Mouse (Mus musculus): ENCODE data around the gene Lbhd2. TPM values are rescaled to one million over a fixed set of nuclear protein-coding genes. Genes with fewer than 3 reads are reported as not detected.
A peak's percentile ranks its signal among the peaks of the same experiment; 100 is the strongest.

The Lbhd2 gene
- total RNA-seq, 2 experiments from 2014 or later, result not detected

- no peak for ATAC-seq (ENCODE audit: poor library complexity, severe bottlenecking)
Measured at GRCm38 (mm10) chr12:111445890-111446613, 39.4 kb downstream of the Lbhd2 start.

GRCm38 (mm10) chr12:111446745-111447144, 40.1 kb downstream of the Lbhd2 start:
- no peak for ATAC-seq (ENCODE audit: poor library complexity, severe bottlenecking)

- ATAC-seq (ENCODE audit: poor library complexity, severe bottlenecking), result no peak
Measured at GRCm38 (mm10) chr12:111447350-111447749, 40.7 kb downstream of the Lbhd2 start.

GRCm38 (mm10) chr12:111447898-111448760, 41.5 kb downstream of the Lbhd2 start:
- no peak for ATAC-seq (ENCODE audit: poor library complexity, severe bottlenecking)

GRCm38 (mm10) chr12:111448931-111449705, 42.5 kb downstream of the Lbhd2 start:
- ATAC-seq (ENCODE audit: poor library complexity, severe bottlenecking), result peak; percentile 61

GRCm38 (mm10) chr12:111450359-111450758, 43.8 kb downstream of the Lbhd2 start:
- no peak for ATAC-seq (ENCODE audit: poor library complexity, severe bottlenecking)

- no peak for ATAC-seq (ENCODE audit: poor library complexity, severe bottlenecking)
Measured at GRCm38 (mm10) chr12:111451561-111451960, 45.0 kb downstream of the Lbhd2 start.

GRCm38 (mm10) chr12:111454021-111454420, 47.4 kb downstream of the Lbhd2 start:
- no peak for ATAC-seq (ENCODE audit: poor library complexity, severe bottlenecking)

GRCm38 (mm10) chr12:111454543-111455280, 48.1 kb downstream of the Lbhd2 start:
- no peak for ATAC-seq (ENCODE audit: poor library complexity, severe bottlenecking)

GRCm38 (mm10) chr12:111455311-111455846, 48.8 kb downstream of the Lbhd2 start:
- ATAC-seq (ENCODE audit: poor library complexity, severe bottlenecking), result no peak

GRCm38 (mm10) chr12:111455860-111456259, 49.3 kb downstream of the Lbhd2 start:
- no peak for ATAC-seq (ENCODE audit: poor library complexity, severe bottlenecking)

- no peak for ATAC-seq (ENCODE audit: poor library complexity, severe bottlenecking)
Measured at GRCm38 (mm10) chr12:111457742-111458141, 51.1 kb downstream of the Lbhd2 start.

Other genes with a start within 250 kb of the Lbhd2 start
- 9.9 and 13.9 TPM in 2 replicates for gene Traf3, start 240.4 kb upstream of the Lbhd2 start, total RNA-seq (2015)
- 18.0 and 21.2 TPM in 2 replicates for gene Traf3, start 240.4 kb upstream of the Lbhd2 start, total RNA-seq (2017)
- gene 4930595D18Rik, start 222.3 kb upstream of the Lbhd2 start, total RNA-seq (2015), result not detected in 2 replicates
- gene 4930595D18Rik, start 222.3 kb upstream of the Lbhd2 start, total RNA-seq (2017), result not detected in 2 replicates
- 0.13 TPM in 1 of 2 replicates, not detected in the other for gene Amn, start 135.7 kb upstream of the Lbhd2 start, total RNA-seq (2015)
- gene Amn, start 135.7 kb upstream of the Lbhd2 start, total RNA-seq (2017), result not detected in 2 replicates
- gene Cdc42bpb, start 29.1 kb upstream of the Lbhd2 start, total RNA-seq (2015), result 22.0 and 24.6 TPM in 2 replicates
- 12.4 and 14.2 TPM in 2 replicates for gene Cdc42bpb, start 29.1 kb upstream of the Lbhd2 start, total RNA-seq (2017)
- gene Exoc3l4, start 10.2 kb downstream of the Lbhd2 start, total RNA-seq (2015), result 0.39 and 1.1 TPM in 2 replicates
- gene Exoc3l4, start 10.2 kb downstream of the Lbhd2 start, total RNA-seq (2017), result 0.29 TPM in 1 of 2 replicates, not detected in the other
- gene Tnfaip2, start 35.7 kb downstream of the Lbhd2 start, total RNA-seq (2015), result 42.7 and 43.7 TPM in 2 replicates
- 81.0 and 109 TPM in 2 replicates for gene Tnfaip2, start 35.7 kb downstream of the Lbhd2 start, total RNA-seq (2017)
- not detected in 2 replicates for gene Gm266, start 79.0 kb downstream of the Lbhd2 start, total RNA-seq (2015)
- gene Gm266, start 79.0 kb downstream of the Lbhd2 start, total RNA-seq (2017), result not detected in 2 replicates
- 255 and 299 TPM in 2 replicates for gene Eif5, start 131.2 kb downstream of the Lbhd2 start, total RNA-seq (2015)
- 203 and 252 TPM in 2 replicates for gene Eif5, start 131.2 kb downstream of the Lbhd2 start, total RNA-seq (2017)
- 61.6 and 69.6 TPM in 2 replicates for gene Mark3, start 167.7 kb downstream of the Lbhd2 start, total RNA-seq (2015)
- 77.3 and 80.9 TPM in 2 replicates for gene Mark3, start 167.7 kb downstream of the Lbhd2 start, total RNA-seq (2017)

Data from megakaryocyte, adult 5-6 weeks (primary cell).